Mouse (Mus musculus): ENCODE measurements around the gene Col4a5.

- TF ChIP-seq POLR2A (IDR thresholded peaks at IDR 0.05; ENCODE audit: extremely low read depth, insufficient read depth, low read length) (no peak), CTCF (IDR thresholded peaks at IDR 0.05; ENCODE audit: extremely low read depth, insufficient read depth, low read length) (no peak)
These were observed 246.5 kb downstream of the Col4a5 start for GRCm38 (mm10) chrX:141721725-141722124.
